Mouse (Mus musculus): ENCODE measurements around the gene Pold1.

GRCm38 (mm10) chr7:44531207-44531606 lies 17.4 kb downstream of the Pold1 start:
- TF ChIP-seq CTCF (IDR thresholded peaks at IDR 0.05; ENCODE audit: low read depth, low read length) (no peak), EP300 (IDR thresholded peaks at IDR 0.05; ENCODE audit: insufficient read depth, low read depth, low read length) (no peak)

Measured in ES-Bruce4 (cell line).